Mouse (Mus musculus): ENCODE measurements around the gene Vsx1. TPM values are rescaled to one million over a fixed set of nuclear protein-coding genes. Genes with fewer than 3 reads are reported as not detected.

Vsx1 gene
- total RNA-seq, 4 experiments from 2014 or later: not detected

- DNase-seq (ENCODE audit: low spot score in 2 of 2): no peak
Measured at GRCm38 (mm10) chr2:150646411-150647121, 42.6 kb downstream of the Vsx1 start.

GRCm38 (mm10) chr2:150645225-150645624 lies 43.9 kb downstream of the Vsx1 start:
- DNase-seq (ENCODE audit: low spot score in 2 of 2): no peak

GRCm38 (mm10) chr2:150643726-150644415 lies 45.3 kb downstream of the Vsx1 start:
- peak in 1 of 2 experiments; percentile 81 for DNase-seq (ENCODE audit: low spot score in 2 of 2)

- DNase-seq (ENCODE audit: low spot score in 2 of 2): no peak
Measured at GRCm38 (mm10) chr2:150643166-150643565, 46.0 kb downstream of the Vsx1 start.

GRCm38 (mm10) chr2:150638370-150638733 lies 50.8 kb downstream of the Vsx1 start:
- no peak for DNase-seq (ENCODE audit: low spot score in 2 of 2)

- no peak for DNase-seq (ENCODE audit: low spot score in 2 of 2)
Measured at GRCm38 (mm10) chr2:150637702-150638369, 51.3 kb downstream of the Vsx1 start.

GRCm38 (mm10) chr2:150635877-150636446 lies 53.2 kb downstream of the Vsx1 start:
- DNase-seq (ENCODE audit: low spot score in 2 of 2): no peak

Other genes with a start within 250 kb of the Vsx1 start
- gene Zfp442, start 237.9 kb downstream of the Vsx1 start, total RNA-seq (2022): 10 to 100 TPM in 1 of 4 experiments, 1 to 10 TPM in 3; 7.6 to 10.3 (median 8.5) TPM
- gene Zfp345, start 204.3 kb downstream of the Vsx1 start, total RNA-seq (2022): under 1 TPM; 0.24 to 0.32 (median 0.25) TPM
- gene Cst7, start 118.9 kb downstream of the Vsx1 start, total RNA-seq (2022): 10 to 100 TPM in 2 of 4 experiments, not detected in 2; 60.0 to 98.6 TPM
- gene Apmap, start 80.8 kb downstream of the Vsx1 start, total RNA-seq (2022): 10 to 100 TPM; 58.1 to 66.8 (median 60.4) TPM
- 10 to 100 TPM; 18.3 to 24.5 (median 21.6) TPM for gene Acss1, start 20.9 kb downstream of the Vsx1 start, total RNA-seq (2022)
- 10 to 100 TPM; 45.8 to 48.9 (median 47.7) TPM for gene Entpd6, start 59.7 kb upstream of the Vsx1 start, total RNA-seq (2022)
- 100 to 1,000 TPM; 143 to 172 (median 150) TPM for gene Pygb, start 97.4 kb upstream of the Vsx1 start, total RNA-seq (2022)
- 100 to 1,000 TPM; 309 to 333 (median 321) TPM for gene Abhd12, start 215.4 kb upstream of the Vsx1 start, total RNA-seq (2022)
- gene Gins1, start 216.0 kb upstream of the Vsx1 start, total RNA-seq (2022): 1 to 10 TPM; 1.6 to 2.2 (median 1.9) TPM